ENCODE assay signal across 8 mouse cellular contexts in genomic region chr4:84523651-84524221, GRCm38 (mm10).
DNase-seq lines count a peak whose midpoint lies in the region; ATAC-seq and TF ChIP-seq lines count a peak whose summit lies in the region.

No protein-coding gene starts in this region.

- no peaks in the 10 kb centered on the region for H3K36me3 ChIP-seq in midbrain, embryonic 12.5 days
- no peaks in the 10 kb centered on the region for H3K36me3 ChIP-seq in midbrain, embryonic 14.5 days (ENCODE audit: control insufficient read depth, insufficient read depth, low read length)
- no peaks in the 10 kb centered on the region for H3K36me3 ChIP-seq in heart, embryonic 11.5 days (ENCODE audit: control insufficient read depth, insufficient read depth, low read length)
- H3K36me3 ChIP-seq in lung, postnatal 0 days (ENCODE audit: insufficient read depth, low read length): no peaks in the 10 kb centered on the region

- intact Hi-C loops in left cerebral cortex, postnatal 25 days (cut with DNase I): no loop called here

- ATAC-seq in midbrain, embryonic 12.5 days (ENCODE audit: low FRiP score, low read depth): no peak
- no peak for ATAC-seq in midbrain, embryonic 14.5 days (ENCODE audit: low FRiP score, low TSS enrichment)
- no peak for ATAC-seq in heart, embryonic 11.5 days (replicated peaks; ENCODE audit: insufficient number of reproducible peaks, low FRiP score, low TSS enrichment)
- peak; percentile 32 for ATAC-seq in lung, postnatal 0 days

- no peak overlapping the region for H3K4me3 ChIP-seq in midbrain, embryonic 12.5 days
- H3K4me3 ChIP-seq in midbrain, embryonic 14.5 days (replicated peaks; ENCODE audit: low read depth, low read length): no peak overlapping the region
- H3K4me3 ChIP-seq in heart, embryonic 11.5 days (ENCODE audit: low read depth, low read length): no peak overlapping the region
- H3K4me3 ChIP-seq in lung, postnatal 0 days (ENCODE audit: low read depth, low read length): no peak overlapping the region

- no peak overlapping the region for H3K4me2 ChIP-seq in midbrain, embryonic 12.5 days (replicated peaks)
- H3K4me2 ChIP-seq in midbrain, embryonic 14.5 days (ENCODE audit: low read length): no peak overlapping the region
- H3K4me2 ChIP-seq in heart, embryonic 11.5 days: no peak overlapping the region
- no peak overlapping the region for H3K4me2 ChIP-seq in lung, postnatal 0 days (replicated peaks; ENCODE audit: low read depth, low read length)

- TF ChIP-seq EP300 in lung, postnatal 0 days (IDR thresholded peaks at IDR 0.05): no peak

- 38% methylated on average over 4 of the region's 4 CpGs for WGBS in midbrain, embryonic 12.5 days
- WGBS in midbrain, embryonic 14.5 days: 33% methylated on average over 4 of the region's 4 CpGs
- 40% methylated on average over 4 of the region's 4 CpGs for WGBS in heart, embryonic 11.5 days (ENCODE audit: insufficient replicate concordance)
- 37% methylated on average over 4 of the region's 4 CpGs for WGBS in lung, postnatal 0 days

- H3K27me3 ChIP-seq in midbrain, embryonic 12.5 days: peaks cover 8% of the 10 kb centered on the region; the same call in 1 of the 2 replicates
- H3K27me3 ChIP-seq in midbrain, embryonic 14.5 days (ENCODE audit: control insufficient read depth, insufficient read depth, low read length): no peaks in the 10 kb centered on the region
- no peaks in the 10 kb centered on the region for H3K27me3 ChIP-seq in heart, embryonic 11.5 days (ENCODE audit: control insufficient read depth, insufficient read depth, low read length)
- no peaks in the 10 kb centered on the region for H3K27me3 ChIP-seq in lung, postnatal 0 days (replicated peaks; ENCODE audit: insufficient read depth, low read length)

- peaks cover 33% of the 10 kb centered on the region for H3K4me1 ChIP-seq in midbrain, embryonic 12.5 days
- H3K4me1 ChIP-seq in midbrain, embryonic 14.5 days (ENCODE audit: control insufficient read depth, insufficient read depth, low read length): peaks cover 23% of the 10 kb centered on the region
- H3K4me1 ChIP-seq in heart, embryonic 11.5 days (ENCODE audit: control insufficient read depth, insufficient read depth, low read length): 0 out of 2 replicates have a peak, but pooled peaks cover 2% of the 10 kb centered on the region
- no peaks in the 10 kb centered on the region for H3K4me1 ChIP-seq in lung, postnatal 0 days (ENCODE audit: insufficient read depth, low read depth, low read length)

- DNase-seq in midbrain, embryonic 14.5 days: no peak
- peak; percentile 72 to 78 for DNase-seq in adrenal gland, postnatal 36 days
- peak; percentile 37 for DNase-seq in lung, postnatal 0 days (ENCODE audit: low spot score)
- DNase-seq in T-cell, adult 2 months (ENCODE audit: low spot score): no peak
- no peak for DNase-seq in left cerebral cortex, postnatal 25 days (ENCODE audit: low spot score in 2 of 2)
- no peak for DNase-seq in layer of hippocampus, postnatal 10 days (ENCODE audit: low spot score in 2 of 2)

- no peaks in the 10 kb centered on the region for H3K9me3 ChIP-seq in midbrain, embryonic 12.5 days
- H3K9me3 ChIP-seq in midbrain, embryonic 14.5 days (ENCODE audit: control insufficient read depth, low read length): no peaks in the 10 kb centered on the region
- H3K9me3 ChIP-seq in heart, embryonic 11.5 days (replicated peaks; ENCODE audit: control insufficient read depth, low read length): no peaks in the 10 kb centered on the region
- H3K9me3 ChIP-seq in lung, postnatal 0 days (ENCODE audit: low read length): no peaks in the 10 kb centered on the region

- no peak for TF ChIP-seq CTCF in lung, postnatal 0 days (IDR thresholded peaks at IDR 0.05)

- H3K9ac ChIP-seq in midbrain, embryonic 12.5 days (replicated peaks): no peak overlapping the region
- H3K9ac ChIP-seq in midbrain, embryonic 14.5 days (replicated peaks; ENCODE audit: low read length): no peak overlapping the region
- H3K9ac ChIP-seq in heart, embryonic 11.5 days (ENCODE audit: low read depth, low read length): no peak overlapping the region
- H3K9ac ChIP-seq in lung, postnatal 0 days (replicated peaks; ENCODE audit: low read depth): no peak overlapping the region

- H3K27ac ChIP-seq in midbrain, embryonic 12.5 days (replicated peaks): 0 out of 2 replicates have a peak overlapping the region, but pooled peaks have one; percentile 20
- no peak overlapping the region; the same call in 1 of the 2 replicates for H3K27ac ChIP-seq in midbrain, embryonic 14.5 days (replicated peaks; ENCODE audit: low read depth, low read length)
- H3K27ac ChIP-seq in heart, embryonic 11.5 days (ENCODE audit: low read depth, low read length): 0 out of 2 replicates have a peak overlapping the region, but pooled peaks have one; percentile 6
- no peak overlapping the region for H3K27ac ChIP-seq in lung, postnatal 0 days (ENCODE audit: low read length)

Comparison
In these comparisons a context has a peak if more than half of its experiments do, and no peak if none do; other contexts are left out.
1. H3K27ac ChIP-seq: peak in midbrain, embryonic 12.5 days (single experiment) and heart, embryonic 11.5 days (single experiment); none in midbrain, embryonic 14.5 days (single experiment) and lung, postnatal 0 days (single experiment).
2. DNase-seq: peak in adrenal gland, postnatal 36 days (2 of 2) and lung, postnatal 0 days (single experiment); none in midbrain, embryonic 14.5 days (single experiment), T-cell, adult 2 months (single experiment), left cerebral cortex, postnatal 25 days (0 of 2) and layer of hippocampus, postnatal 10 days (0 of 2).